Mouse (Mus musculus) central nervous system, embryonic 18 days (tissue): ENCODE data around the gene Gm15023. TPM values are rescaled to one million over a fixed set of nuclear protein-coding genes. Genes with fewer than 3 reads are reported as not detected.

Source experiments
- polyA plus RNA-seq: library from polyadenylated mRNA; depleted of rRNA; stranded (reverse); fragments of >200 nt; gene quantifications from 2 replicates; pipeline ENCODE4 v1.2.3, GENCODE M21; 2012; rRNA removed

Gm15023 gene
- not detected in 2 replicates for polyA plus RNA-seq

DNA sequence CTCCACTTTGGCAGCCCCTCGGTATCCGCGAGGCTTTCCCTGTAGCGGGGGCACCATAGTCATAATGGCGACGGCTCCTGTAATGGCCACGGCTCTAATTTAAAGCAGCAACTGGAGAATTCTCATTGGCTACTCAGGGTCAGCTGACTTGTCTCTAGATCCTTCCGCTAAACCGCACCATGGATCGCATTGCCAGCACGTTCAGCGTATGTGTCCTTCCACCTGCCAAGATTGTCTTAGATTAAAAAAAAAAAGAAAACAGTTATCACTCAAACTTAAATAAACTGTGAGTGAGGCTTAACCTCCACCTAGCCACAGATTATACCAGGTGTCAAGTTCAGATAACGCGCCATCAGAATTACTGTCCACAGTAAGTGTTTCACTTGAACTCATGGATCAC, at the start of gene Gm15023:
Gm15023 (minus strand) TSS at position 101 of the 400 bp plus-strand sequence.

DNA sequence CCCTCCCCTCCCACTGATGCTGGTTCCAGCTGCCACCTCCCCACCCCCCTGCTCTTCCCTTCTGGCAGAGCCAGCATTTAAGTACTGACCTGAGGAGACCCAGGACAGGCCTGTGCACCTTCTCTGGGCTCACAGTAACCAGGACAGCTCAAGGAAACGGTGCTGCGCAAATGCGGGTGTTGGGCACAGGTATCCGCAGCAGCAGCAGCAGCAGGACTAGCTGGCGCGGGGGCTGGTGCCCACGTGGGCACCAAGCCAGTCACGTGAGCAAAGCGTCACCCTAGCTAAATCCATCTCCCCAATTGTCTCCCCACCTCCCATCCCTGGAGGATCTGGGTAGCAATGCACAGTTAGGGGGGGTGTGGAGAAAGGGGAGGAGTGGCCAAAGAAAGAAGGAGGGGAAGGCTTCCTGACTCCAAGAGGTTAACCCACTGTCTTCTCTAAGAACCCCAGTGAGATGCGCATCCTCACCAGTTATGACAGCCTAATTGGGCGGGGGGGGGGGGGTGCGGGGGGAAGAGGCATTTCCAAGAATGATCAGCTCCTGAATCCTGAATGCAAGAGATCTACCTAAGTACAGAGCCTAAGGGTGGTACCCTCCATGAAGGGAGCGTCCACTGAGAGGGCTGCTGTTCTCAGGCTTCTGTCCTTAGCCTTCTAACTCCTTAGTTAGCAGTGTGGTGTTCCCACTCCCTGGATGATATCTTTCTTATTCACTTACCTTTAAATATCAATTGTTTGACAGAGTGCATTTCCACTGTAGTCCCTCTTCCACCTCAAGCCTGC, 33.2 kb upstream of the Gm15023 start, which contains the start of gene Tceal6:
Tceal6 (minus strand) TSS at position 252 of the 786 bp plus-strand sequence.

Other genes starting within 250 kb of the Gm15023 start
- gene Nxf2, start 212.9 kb downstream of the Gm15023 start, polyA plus RNA-seq: 0.14 and 0.21 TPM in 2 replicates
- 3.9 and 4.1 TPM in 2 replicates for gene Zmat1, start 168.4 kb downstream of the Gm15023 start, polyA plus RNA-seq
- gene Tceal6, start 33.1 kb upstream of the Gm15023 start, polyA plus RNA-seq: 60.3 and 62.3 TPM in 2 replicates
- not detected in 2 replicates for gene Pramel3, start 124.7 kb upstream of the Gm15023 start, polyA plus RNA-seq
- not detected in 2 replicates for gene Gm5128, start 195.7 kb upstream of the Gm15023 start, polyA plus RNA-seq